Mouse (Mus musculus) effector memory CD4-positive, alpha-beta T cell, adult 7 months (primary cell): Measurements from ENCODE around the gene 2210407C18Rik. TPM values are rescaled to one million over a fixed set of nuclear protein-coding genes. Genes with fewer than 3 reads are reported as not detected.

Source experiments
- polyA plus RNA-seq: library from polyadenylated mRNA; unstranded; fragments of 100-300 nt; shearing (Covaris generic); gene quantifications from one replicate; pipeline ENCODE4 v1.2.1, GENCODE M21; 2017

2210407C18Rik gene
- not detected for polyA plus RNA-seq

DNA sequence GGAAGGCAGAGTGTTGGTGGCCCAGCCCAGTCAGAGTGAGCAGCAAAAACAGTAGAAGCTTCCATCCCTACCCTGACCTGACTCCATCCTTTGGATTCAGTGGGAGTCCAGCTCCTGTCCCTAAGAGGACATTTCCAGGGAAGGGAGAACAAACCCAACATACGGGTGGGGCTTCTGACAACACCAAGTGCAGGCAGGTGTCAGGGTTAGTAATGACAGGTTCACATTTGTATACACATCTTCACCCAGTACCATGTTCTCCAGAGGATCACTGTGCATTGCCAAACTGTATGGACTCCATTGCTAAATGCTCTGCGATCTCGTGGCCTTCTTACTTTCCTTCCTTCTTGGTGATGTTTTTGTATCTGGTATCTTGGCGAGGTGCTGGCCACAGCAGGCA, at the start of gene 2210407C18Rik:
2210407C18Rik (minus strand) TSS at position 101 of the 400 bp plus-strand sequence.

DNA sequence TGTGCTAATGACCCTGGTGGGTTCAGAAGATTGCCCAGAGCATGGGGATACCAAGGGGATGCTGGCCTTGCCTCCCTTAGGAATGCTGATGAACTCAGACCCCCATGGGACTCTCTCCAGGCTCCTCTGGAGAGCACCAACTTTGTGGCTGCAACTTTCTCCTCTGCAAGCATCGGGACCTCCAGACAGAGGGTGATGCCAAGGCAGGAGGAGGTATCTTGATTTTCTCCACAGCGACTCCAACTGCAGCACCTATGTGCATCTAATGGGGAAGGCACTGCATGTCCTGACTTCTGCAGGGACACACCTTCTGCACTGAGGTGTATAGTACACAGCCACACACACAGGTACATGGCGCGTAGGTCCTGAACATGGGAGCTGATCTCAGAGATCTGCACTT, 42.7 kb upstream of the 2210407C18Rik start, which contains the start of gene Olfr322:
Olfr322 (plus strand) TSS at position 187 of the 400 bp plus-strand sequence.

DNA sequence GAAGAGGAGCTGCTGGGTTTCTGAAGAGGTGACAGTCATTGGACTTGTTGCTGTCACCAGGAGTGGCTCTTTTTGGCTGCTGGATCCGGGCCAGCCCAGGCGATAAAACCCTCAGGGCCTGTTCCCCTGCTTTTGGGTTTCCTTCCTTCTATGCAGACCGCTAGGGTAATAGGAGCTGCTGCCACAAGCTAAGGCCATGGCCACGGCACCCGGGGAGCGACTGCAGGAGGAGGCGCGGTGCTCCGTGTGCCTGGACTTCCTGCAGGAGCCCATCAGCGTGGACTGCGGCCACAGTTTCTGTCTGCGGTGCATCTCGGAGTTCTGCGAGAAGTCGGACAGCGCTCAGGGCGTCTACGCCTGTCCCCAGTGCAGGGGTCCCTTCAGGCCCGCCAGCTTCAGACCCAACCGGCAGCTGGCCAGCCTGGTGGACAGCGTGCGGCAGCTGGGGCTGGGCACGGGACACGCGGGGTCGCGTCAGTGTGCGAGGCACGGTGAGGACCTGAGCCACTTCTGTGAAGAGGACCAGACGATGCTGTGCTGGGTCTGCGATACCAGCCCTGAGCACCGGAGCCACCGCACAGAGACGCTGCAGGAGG, 24.5 kb upstream of the 2210407C18Rik start, which contains the start of gene Trim58:
Trim58 (plus strand) TSS at position 194 of the 596 bp plus-strand sequence.

GRCm38 (mm10) chr11:58630401-58630800, 14.5 kb upstream of the 2210407C18Rik start, which contains the start of gene Olfr323:
Gene Olfr323 (minus strand): TSS chr11:58630501.

GRCm38 (mm10) chr11:58594814-58595213, 21.1 kb downstream of the 2210407C18Rik start, which contains the start of gene Olfr324:
Gene Olfr324 (plus strand): TSS chr11:58595114.

GRCm38 (mm10) chr11:58577430-58577829, 38.4 kb downstream of the 2210407C18Rik start, which contains the start of gene Olfr325:
Gene Olfr325 (plus strand): TSS chr11:58577730.

DNA sequence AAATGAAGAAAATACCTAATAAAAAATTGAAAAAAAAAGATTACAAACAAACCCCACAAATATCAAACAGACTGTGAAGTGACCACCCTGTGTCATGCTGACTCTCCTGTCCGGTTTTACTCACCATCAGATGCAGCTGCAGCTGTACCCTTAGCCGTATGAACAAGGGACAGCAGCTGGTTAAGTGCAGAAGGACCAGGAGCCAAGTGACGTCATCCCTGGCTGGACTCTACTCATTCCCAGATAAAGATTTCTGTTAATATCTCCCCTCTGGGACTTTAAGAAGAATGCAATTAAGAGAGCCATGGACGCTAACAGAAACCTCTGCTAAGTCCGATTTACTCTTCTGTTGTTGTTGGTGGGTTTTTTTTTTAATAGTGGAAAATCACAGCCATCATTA, 45.5 kb downstream of the 2210407C18Rik start, which contains the start of gene Olfr224:
Olfr224 (minus strand) TSS at position 149 of the 400 bp plus-strand sequence.

Other genes with a start within 250 kb of the 2210407C18Rik start
- 0.59 TPM for gene Lypd8, start 237.0 kb downstream of the 2210407C18Rik start, polyA plus RNA-seq
- not detected for gene 1810065E05Rik, start 195.0 kb downstream of the 2210407C18Rik start, polyA plus RNA-seq
- gene Gm12253, start 183.5 kb downstream of the 2210407C18Rik start, polyA plus RNA-seq, result 0.84 TPM
- gene Lypd9, start 163.2 kb downstream of the 2210407C18Rik start, polyA plus RNA-seq, result not detected
- gene Olfr30, start 153.8 kb downstream of the 2210407C18Rik start, polyA plus RNA-seq, result not detected
- not detected for gene Olfr332, start 123.5 kb downstream of the 2210407C18Rik start, polyA plus RNA-seq
- gene Olfr331, start 113.5 kb downstream of the 2210407C18Rik start, polyA plus RNA-seq, result not detected
- gene Olfr330, start 81.2 kb downstream of the 2210407C18Rik start, polyA plus RNA-seq, result 0.99 TPM
- not detected for gene Olfr329-ps, start 69.7 kb downstream of the 2210407C18Rik start, polyA plus RNA-seq
- gene Olfr328, start 60.4 kb downstream of the 2210407C18Rik start, polyA plus RNA-seq, result 0.18 TPM
- 0.37 TPM for gene Olfr224, start 45.5 kb downstream of the 2210407C18Rik start, polyA plus RNA-seq
- not detected for gene Olfr325, start 38.3 kb downstream of the 2210407C18Rik start, polyA plus RNA-seq
- not detected for gene Olfr324, start 21.0 kb downstream of the 2210407C18Rik start, polyA plus RNA-seq
- not detected for gene Olfr323, start 14.4 kb upstream of the 2210407C18Rik start, polyA plus RNA-seq
- not detected for gene Trim58, start 24.4 kb upstream of the 2210407C18Rik start, polyA plus RNA-seq
- not detected for gene Olfr322, start 42.7 kb upstream of the 2210407C18Rik start, polyA plus RNA-seq
- gene Olfr320, start 65.0 kb upstream of the 2210407C18Rik start, polyA plus RNA-seq, result not detected
- not detected for gene Olfr319, start 83.1 kb upstream of the 2210407C18Rik start, polyA plus RNA-seq
- 0.18 TPM for gene Olfr318, start 107.9 kb upstream of the 2210407C18Rik start, polyA plus RNA-seq
- gene Olfr317, start 123.1 kb upstream of the 2210407C18Rik start, polyA plus RNA-seq, result not detected
- gene Olfr316, start 136.7 kb upstream of the 2210407C18Rik start, polyA plus RNA-seq, result 0.16 TPM
- gene Olfr315, start 157.1 kb upstream of the 2210407C18Rik start, polyA plus RNA-seq, result not detected
- gene Olfr314, start 166.9 kb upstream of the 2210407C18Rik start, polyA plus RNA-seq, result 0.28 TPM
- not detected for gene Fam183b, start 185.9 kb upstream of the 2210407C18Rik start, polyA plus RNA-seq
- not detected for gene Olfr313, start 198.9 kb upstream of the 2210407C18Rik start, polyA plus RNA-seq
- gene Olfr312, start 213.2 kb upstream of the 2210407C18Rik start, polyA plus RNA-seq, result 0.13 TPM
- 0.23 TPM for gene Olfr311, start 223.2 kb upstream of the 2210407C18Rik start, polyA plus RNA-seq
- gene Gm12258, start 231.1 kb upstream of the 2210407C18Rik start, polyA plus RNA-seq, result 2.9 TPM